Mouse (Mus musculus): ENCODE measurements at regions not wholly inside any gene's neighbourhood (a gene's known extent, or its start where the extent isn't known, plus 50 kb on each side); places are given as distances from the start of the nearest gene placed in this dataset.

- Histone ChIP-seq H3K9me3 (replicated peaks) (no peaks in the 10 kb centered on the region), H3K36me3 (no peaks in the 10 kb centered on the region), H3K27me3 (replicated peaks) (no peaks in the 10 kb centered on the region), H3K4me1 (no peaks in the 10 kb centered on the region), H3K9ac (no peak overlapping the region), H3K4me2 (no peak overlapping the region), H3K27ac (no peak overlapping the region), H3K4me3 (no peak overlapping the region)
- no peak for ATAC-seq
- WGBS (ENCODE audit: insufficient replicate concordance), result 74% methylated on average over 3 of the region's 3 CpGs
These were observed 530.9 kb upstream of the Gje1 start for GRCm38 (mm10) chr10:15248899-15249298.

DNA sequence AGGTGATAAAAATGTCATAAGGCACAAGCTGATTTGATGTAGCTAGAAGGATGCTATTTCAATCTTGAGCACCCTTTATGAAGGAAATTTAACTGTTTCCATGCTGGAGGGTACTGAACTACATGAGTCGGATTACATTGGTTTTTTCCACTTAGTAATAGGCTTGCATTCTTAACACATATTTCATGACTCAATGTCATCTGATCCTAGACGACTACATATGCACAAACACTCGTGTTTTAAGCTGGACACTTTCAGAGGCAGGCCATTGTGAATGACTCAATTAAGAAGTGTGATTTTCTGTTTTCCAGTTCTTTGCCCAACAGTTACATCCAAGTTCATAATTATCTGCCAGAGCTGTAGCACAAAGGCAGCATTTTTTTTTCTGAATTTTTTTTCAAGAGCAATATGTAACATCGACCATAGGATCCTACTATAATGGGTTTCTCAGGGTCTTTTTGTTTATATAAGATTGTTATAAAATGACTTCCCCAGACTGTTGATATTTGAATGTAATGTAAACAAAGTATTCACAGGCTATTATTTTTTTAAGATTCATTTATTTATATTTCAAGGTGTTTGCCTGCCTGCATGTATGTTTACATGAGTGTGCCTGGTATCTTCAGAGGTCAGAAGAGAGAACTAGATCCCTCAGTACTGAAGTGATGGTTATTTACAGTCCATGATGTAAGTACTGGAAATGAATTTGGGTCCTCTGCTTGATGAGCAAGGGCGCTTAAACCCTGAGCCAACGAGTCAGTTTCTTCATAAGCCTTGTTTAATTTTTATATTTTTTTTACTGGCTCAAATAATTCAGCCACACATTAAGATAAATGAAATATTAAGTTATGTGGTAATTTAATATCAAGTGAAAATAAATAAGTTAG, 526.6 kb upstream of the Gje1 start:
- Histone ChIP-seq H3K9ac (no peak overlapping the region), H3K4me2 (no peak overlapping the region), H3K27me3 (replicated peaks) (no peaks in the 10 kb centered on the region), H3K9me3 (replicated peaks) (no peaks in the 10 kb centered on the region), H3K36me3 (no peaks in the 10 kb centered on the region), H3K4me1 (no peaks in the 10 kb centered on the region), H3K27ac (no peak overlapping the region), H3K4me3 (no peak overlapping the region)
- 61% methylated on average over 6 of the region's 6 CpGs for WGBS (ENCODE audit: insufficient replicate concordance)
- ATAC-seq, result no peak

DNA sequence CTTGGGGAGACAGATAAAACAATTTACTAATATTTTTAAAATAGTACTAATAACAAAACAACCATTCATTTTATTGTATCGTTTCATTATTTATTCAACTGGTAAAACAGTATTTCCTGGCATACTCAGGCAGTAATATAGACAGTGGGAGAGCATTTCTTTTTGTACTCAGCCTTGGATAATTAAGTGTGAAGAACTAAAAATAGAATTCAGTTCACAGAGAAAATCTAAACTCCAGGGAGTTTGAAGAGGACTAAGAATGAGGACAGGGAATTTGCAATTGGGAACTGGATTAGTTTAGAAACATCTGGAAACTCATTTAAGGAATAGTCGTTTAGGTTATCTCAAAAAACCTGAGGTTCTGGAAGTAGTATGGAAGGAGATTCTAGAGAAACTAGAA, 525.4 kb upstream of the Gje1 start:
- no peaks in the 10 kb centered on the region for H3K9me3 ChIP-seq (replicated peaks)
- H3K9ac ChIP-seq, result no peak overlapping the region
- no peaks in the 10 kb centered on the region for H3K27me3 ChIP-seq (replicated peaks)
- H3K4me2 ChIP-seq, result no peak overlapping the region
- H3K4me1 ChIP-seq, result no peaks in the 10 kb centered on the region
- H3K4me3 ChIP-seq, result no peak overlapping the region
- no peak for ATAC-seq
- WGBS (ENCODE audit: insufficient replicate concordance), result 46% methylated on average over 2 of the region's 2 CpGs
- H3K36me3 ChIP-seq, result no peaks in the 10 kb centered on the region
- H3K27ac ChIP-seq, result no peak overlapping the region

- Histone ChIP-seq H3K4me3 (no peak overlapping the region), H3K36me3 (no peaks in the 10 kb centered on the region), H3K9ac (no peak overlapping the region), H3K4me2 (no peak overlapping the region), H3K4me1 (no peaks in the 10 kb centered on the region), H3K27ac (no peak overlapping the region), H3K27me3 (replicated peaks) (no peaks in the 10 kb centered on the region), H3K9me3 (replicated peaks) (no peaks in the 10 kb centered on the region)
- WGBS (ENCODE audit: insufficient replicate concordance), result 51% methylated on average over 3 of the region's 3 CpGs
- no peak for ATAC-seq
These were observed 500.9 kb upstream of the Gje1 start for GRCm38 (mm10) chr10:15218883-15219282.

DNA sequence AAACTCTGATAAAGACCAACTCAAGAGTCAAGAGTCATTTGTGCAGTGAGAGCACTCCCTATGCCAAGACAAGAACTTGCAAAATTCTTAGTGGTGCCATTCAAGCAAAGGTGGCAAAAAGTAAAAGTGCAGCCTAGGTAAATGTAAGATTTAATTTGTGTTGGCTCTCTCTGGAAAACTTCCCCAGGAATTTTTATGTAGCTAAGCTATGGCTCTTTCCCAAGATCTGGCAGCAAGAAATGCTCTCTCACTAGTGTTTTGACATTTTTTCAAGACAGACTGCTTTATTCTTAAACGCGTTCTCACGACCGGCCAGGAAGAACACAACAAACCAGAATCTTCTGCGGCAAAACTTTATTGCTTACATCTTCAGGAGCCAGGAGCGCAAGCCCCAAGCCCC, 461.6 kb upstream of the Gje1 start:
- ATAC-seq, result no peak
- Histone ChIP-seq H3K4me2 (no peak overlapping the region), H3K9me3 (replicated peaks) (no peaks in the 10 kb centered on the region), H3K27ac (no peak overlapping the region), H3K27me3 (replicated peaks) (no peaks in the 10 kb centered on the region), H3K36me3 (no peaks in the 10 kb centered on the region), H3K4me1 (no peaks in the 10 kb centered on the region), H3K4me3 (no peak overlapping the region), H3K9ac (no peak overlapping the region)
- 79% methylated on average over 6 of the region's 6 CpGs for WGBS (ENCODE audit: insufficient replicate concordance)

DNA sequence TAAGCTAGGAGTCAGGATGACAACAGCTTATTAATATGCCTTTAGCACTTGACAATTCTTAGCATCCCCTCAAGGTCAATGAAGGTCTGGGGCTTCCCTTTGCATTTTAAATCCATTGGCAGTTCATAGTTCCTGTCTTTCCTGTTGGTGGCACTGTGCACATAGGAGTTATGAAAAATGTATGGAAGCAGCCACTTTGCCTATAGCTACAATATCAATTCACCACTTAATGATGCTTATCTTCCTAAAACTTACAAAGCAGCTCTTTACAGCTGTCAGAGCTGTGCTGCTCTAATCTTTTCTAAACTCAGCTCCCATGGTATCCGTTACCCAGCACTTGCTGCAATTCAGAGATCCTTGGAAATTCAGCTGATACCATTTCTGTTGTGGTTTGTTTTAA, 456.4 kb upstream of the Gje1 start:
- Histone ChIP-seq H3K9me3 (replicated peaks) (no peaks in the 10 kb centered on the region), H3K4me2 (no peak overlapping the region), H3K4me3 (no peak overlapping the region), H3K9ac (no peak overlapping the region), H3K27me3 (replicated peaks) (no peaks in the 10 kb centered on the region), H3K4me1 (no peaks in the 10 kb centered on the region), H3K27ac (no peak overlapping the region), H3K36me3 (no peaks in the 10 kb centered on the region)
- no peak for ATAC-seq
- 58% methylated on average over 1 of the region's 1 CpGs for WGBS (ENCODE audit: insufficient replicate concordance)

DNA sequence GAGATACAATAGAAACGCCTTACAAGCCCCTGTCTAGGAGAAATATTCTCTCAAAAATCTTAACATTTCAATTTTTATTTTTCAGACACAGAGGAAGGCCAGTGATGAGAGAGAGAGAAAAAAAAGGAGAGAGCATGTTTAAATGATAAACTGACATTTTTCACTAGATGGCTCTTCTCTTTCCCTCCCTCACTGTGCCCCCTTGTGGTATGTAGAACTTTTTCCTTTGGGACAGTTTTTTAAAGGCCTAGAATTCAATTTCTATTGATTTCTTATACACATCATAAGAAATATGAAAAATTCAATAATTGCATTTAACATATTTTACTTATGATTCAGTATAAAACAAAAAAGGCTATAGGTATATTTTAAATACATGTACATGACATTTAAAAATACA, 454.5 kb upstream of the Gje1 start:
- Histone ChIP-seq H3K9ac (no peak overlapping the region), H3K27me3 (replicated peaks) (no peaks in the 10 kb centered on the region), H3K27ac (no peak overlapping the region), H3K9me3 (replicated peaks) (no peaks in the 10 kb centered on the region), H3K4me3 (no peak overlapping the region), H3K36me3 (no peaks in the 10 kb centered on the region), H3K4me2 (no peak overlapping the region), H3K4me1 (no peaks in the 10 kb centered on the region)
- WGBS (ENCODE audit: insufficient replicate concordance), result 39% methylated on average over 1 of the region's 1 CpGs
- ATAC-seq, result no peak

DNA sequence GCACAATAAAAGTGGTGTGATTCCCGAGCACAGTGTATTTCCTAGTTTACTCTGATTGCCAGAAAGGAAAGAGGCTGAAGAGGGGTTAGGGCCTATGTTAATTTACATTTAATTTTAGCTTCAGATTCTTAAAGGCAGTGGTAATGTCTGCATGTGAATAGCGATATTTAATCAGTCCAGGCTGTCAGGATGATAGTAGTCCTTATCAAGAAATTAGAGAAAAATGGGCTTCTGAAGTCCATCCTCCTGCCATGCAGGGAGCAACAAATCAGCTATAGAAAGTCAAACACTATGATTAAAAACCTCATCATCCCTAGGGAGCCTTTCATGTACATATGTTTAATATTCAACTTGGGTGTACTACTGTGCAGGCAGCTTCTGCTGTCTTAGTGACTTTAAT, 422.7 kb upstream of the Gje1 start:
- Histone ChIP-seq H3K36me3 (no peaks in the 10 kb centered on the region), H3K27ac (no peak overlapping the region), H3K9me3 (replicated peaks) (no peaks in the 10 kb centered on the region), H3K9ac (no peak overlapping the region), H3K4me3 (no peak overlapping the region), H3K27me3 (replicated peaks) (no peaks in the 10 kb centered on the region), H3K4me2 (no peak overlapping the region), H3K4me1 (no peaks in the 10 kb centered on the region)
- no peak for ATAC-seq
- WGBS (ENCODE audit: insufficient replicate concordance), result 45% methylated on average over 2 of the region's 2 CpGs
